Mouse (Mus musculus) heart, embryonic 16.5 days (tissue): ENCODE data around the gene Lpin3. TPM values are rescaled to one million over a fixed set of nuclear protein-coding genes. Genes with fewer than 3 reads are reported as not detected.

ENCODE experiments used
- ATAC-seq: fragments of 200-750 bp; cut with Nextera tagmentation; replicated peaks from 2 replicates; pipeline ENCODE4 v1.8.0; 2017; ENCODE audit warnings: moderate number of reproducible peaks; ENCODE audit not compliant: insufficient read depth, low FRiP score; ENCODE audit errors: extremely low read depth
- H3K27ac ChIP-seq: fragments of 300-500 bp; sonication (generic); 2 replicates; pipeline ENCODE4 v1.5.1; 2014; ENCODE audit warnings: mild to moderate bottlenecking, low read length, control low read depth, moderate library complexity
- H3K27me3 ChIP-seq: fragments of 300-500 bp; sonication (generic); 2 replicates; pipeline ENCODE4 v1.6.1; 2014; ENCODE audit warnings: low read length, mixed read lengths; ENCODE audit not compliant: control insufficient read depth, insufficient read depth
- H3K36me3 ChIP-seq: fragments of 300-500 bp; sonication (generic); 2 replicates; pipeline ENCODE4 v1.6.1; 2014; ENCODE audit not compliant: control insufficient read depth, insufficient read depth
- H3K4me1 ChIP-seq: fragments of 300-500 bp; sonication (generic); 2 replicates; pipeline ENCODE4 v1.6.1; 2014; ENCODE audit warnings: low read length, mixed read lengths; ENCODE audit not compliant: control insufficient read depth, insufficient read depth
- H3K4me2 ChIP-seq: fragments of 300-500 bp; sonication (generic); 2 replicates; pipeline ENCODE4 v1.6.1; 2014; ENCODE audit warnings: low read depth, mild to moderate bottlenecking, control low read depth, low read length
- H3K4me3 ChIP-seq: fragments of 300-500 bp; sonication (generic); 2 replicates; pipeline ENCODE4 v1.5.1; 2014; ENCODE audit warnings: mild to moderate bottlenecking, control low read depth, low read length
- H3K9ac ChIP-seq: fragments of 300-500 bp; sonication (generic); 2 replicates; pipeline ENCODE4 v1.6.1; 2014; ENCODE audit warnings: low read length, control low read depth
- H3K9me3 ChIP-seq: fragments of 300-500 bp; sonication (generic); replicated peaks from 2 replicates; pipeline ENCODE4 v1.6.1; 2016; ENCODE audit warnings: low read length; ENCODE audit not compliant: control insufficient read depth
- WGBS: fragments of 180-500 bp; shearing (Covaris S2); extraction: QIAGEN DNeasy Blood & Tissue Kit; methylation state at CpG from one replicate; pipeline ENCODE4 v1.1.7; 2014; 5-methylcytosine and 5-hydroxymethylcytosine counted together
- polyA plus RNA-seq: library from polyadenylated mRNA; unstranded; fragments of >200 nt; fragmentation: Nextera tagmentation; extraction: Ambion mirVana; gene quantifications from 2 replicates; pipeline ENCODE4 v1.2.1, GENCODE M21; 2015

Lpin3 gene
- 0.94 and 1.1 TPM in 2 replicates for polyA plus RNA-seq

GRCm38 (mm10) chr2:160880453-160881195 lies at the start of gene Lpin3:
TSS of gene Lpin3 (plus strand) at chr2:160880670.
- Histone ChIP-seq H3K4me2 (no peak within 1 kb of the TSS), H3K4me3 (no peak within 1 kb of the TSS), H3K9ac (peak within 1 kb of the TSS; percentile 15; the same call in 1 of the 2 replicates), H3K36me3 (no peaks in the 10 kb centered on the region), H3K9me3 (no peaks in the 10 kb centered on the region), H3K4me1 (peaks cover 5% of the 10 kb centered on the region; the same call in 1 of the 2 replicates), H3K27ac (no peak within 1 kb of the TSS; the same call in 1 of the 2 replicates), H3K27me3 (no peaks in the 10 kb centered on the region)
- no peak for ATAC-seq
- WGBS: 28% methylated on average over 13 of the region's 13 CpGs

- Histone ChIP-seq H3K4me1 (no peaks in the 10 kb centered on the region), H3K27me3 (no peaks in the 10 kb centered on the region), H3K4me2 (no peak overlapping the region), H3K9me3 (no peaks in the 10 kb centered on the region), H3K36me3 (no peaks in the 10 kb centered on the region), H3K9ac (no peak overlapping the region), H3K27ac (no peak overlapping the region), H3K4me3 (no peak overlapping the region)
- no peak for ATAC-seq
Observed at GRCm38 (mm10) chr2:160840838-160841237, 39.6 kb upstream of the Lpin3 start.

- ATAC-seq: no peak
- Histone ChIP-seq H3K36me3 (no peaks in the 10 kb centered on the region), H3K27ac (no peak overlapping the region), H3K4me3 (no peak overlapping the region), H3K27me3 (no peaks in the 10 kb centered on the region), H3K4me2 (no peak overlapping the region), H3K4me1 (no peaks in the 10 kb centered on the region), H3K9me3 (no peaks in the 10 kb centered on the region), H3K9ac (no peak overlapping the region)
- WGBS: 68% methylated on average over 1 of the region's 1 CpGs
Observed at GRCm38 (mm10) chr2:160847664-160848063, 32.8 kb upstream of the Lpin3 start.

- Histone ChIP-seq H3K4me3 (no peak overlapping the region), H3K36me3 (no peaks in the 10 kb centered on the region), H3K27me3 (no peaks in the 10 kb centered on the region), H3K9me3 (no peaks in the 10 kb centered on the region), H3K4me1 (no peaks in the 10 kb centered on the region), H3K4me2 (no peak overlapping the region), H3K9ac (no peak overlapping the region), H3K27ac (no peak overlapping the region)
- ATAC-seq: no peak
- WGBS: 69% methylated on average over 2 of the region's 2 CpGs
Observed at GRCm38 (mm10) chr2:160848186-160848585, 32.3 kb upstream of the Lpin3 start.

GRCm38 (mm10) chr2:160849617-160850240 lies 30.7 kb upstream of the Lpin3 start:
- Histone ChIP-seq H3K4me3 (no peak overlapping the region), H3K9me3 (no peaks in the 10 kb centered on the region), H3K36me3 (no peaks in the 10 kb centered on the region), H3K4me2 (no peak overlapping the region), H3K9ac (no peak overlapping the region), H3K27ac (no peak overlapping the region), H3K27me3 (no peaks in the 10 kb centered on the region), H3K4me1 (no peaks in the 10 kb centered on the region)
- ATAC-seq: no peak
- 68% methylated on average over 3 of the region's 3 CpGs for WGBS

GRCm38 (mm10) chr2:160850360-160850759 lies 30.1 kb upstream of the Lpin3 start:
- H3K27me3 ChIP-seq: no peaks in the 10 kb centered on the region
- no peak overlapping the region for H3K9ac ChIP-seq
- no peaks in the 10 kb centered on the region for H3K36me3 ChIP-seq
- no peaks in the 10 kb centered on the region for H3K4me1 ChIP-seq
- H3K27ac ChIP-seq: no peak overlapping the region
- H3K9me3 ChIP-seq: no peaks in the 10 kb centered on the region
- WGBS: 76% methylated on average over 3 of the region's 3 CpGs
- ATAC-seq: no peak
- no peak overlapping the region for H3K4me2 ChIP-seq
- H3K4me3 ChIP-seq: no peak overlapping the region

- Histone ChIP-seq H3K27ac (no peak overlapping the region), H3K36me3 (no peaks in the 10 kb centered on the region), H3K4me2 (no peak overlapping the region), H3K9ac (no peak overlapping the region), H3K4me1 (no peaks in the 10 kb centered on the region), H3K4me3 (no peak overlapping the region), H3K9me3 (no peaks in the 10 kb centered on the region), H3K27me3 (no peaks in the 10 kb centered on the region)
- no peak for ATAC-seq
Observed at GRCm38 (mm10) chr2:160854687-160855086, 25.8 kb upstream of the Lpin3 start.

- WGBS: 79% methylated on average over 5 of the region's 5 CpGs
- no peaks in the 10 kb centered on the region for H3K4me1 ChIP-seq
- H3K9ac ChIP-seq: no peak overlapping the region
- no peaks in the 10 kb centered on the region for H3K27me3 ChIP-seq
- no peak overlapping the region for H3K4me2 ChIP-seq
- no peak for ATAC-seq
- no peaks in the 10 kb centered on the region for H3K36me3 ChIP-seq
- no peak overlapping the region for H3K4me3 ChIP-seq
- H3K27ac ChIP-seq: no peak overlapping the region
- no peaks in the 10 kb centered on the region for H3K9me3 ChIP-seq
Observed at GRCm38 (mm10) chr2:160856359-160857102, 23.9 kb upstream of the Lpin3 start.

- Histone ChIP-seq H3K36me3 (no peaks in the 10 kb centered on the region), H3K9me3 (no peaks in the 10 kb centered on the region), H3K27me3 (no peaks in the 10 kb centered on the region), H3K27ac (no peak overlapping the region), H3K4me2 (no peak overlapping the region), H3K4me1 (no peaks in the 10 kb centered on the region), H3K4me3 (no peak overlapping the region), H3K9ac (no peak overlapping the region)
- no peak for ATAC-seq
- WGBS: 45% methylated on average over 1 of the region's 1 CpGs
Observed at GRCm38 (mm10) chr2:160860363-160860762, 20.1 kb upstream of the Lpin3 start.
